Mouse (Mus musculus): ENCODE measurements at regions not wholly inside any gene's neighbourhood (a gene's known extent, or its start where the extent isn't known, plus 50 kb on each side); places are given as distances from the start of the nearest gene placed in this dataset.

DNA sequence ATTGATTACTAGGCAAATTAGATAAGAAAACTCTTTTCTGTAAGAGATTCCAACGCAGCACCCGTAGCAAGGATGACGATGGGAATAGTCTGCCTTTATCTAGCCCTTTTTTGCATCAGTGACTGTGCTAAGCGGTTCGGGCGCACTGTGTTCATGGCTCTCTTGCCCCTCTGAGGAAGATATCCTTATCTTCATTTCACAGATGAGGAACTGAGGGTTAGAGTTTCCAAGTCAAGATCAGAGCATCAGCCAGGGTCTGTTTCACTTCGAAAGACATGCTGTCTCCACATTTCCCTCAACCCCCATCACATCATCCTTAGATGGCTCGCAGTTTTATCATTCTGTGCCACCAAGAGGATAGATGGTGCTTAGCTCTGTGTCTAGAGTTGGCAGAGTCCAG is 796.6 kb downstream of the Tmem114 start:
- TF ChIP-seq POLR2A (IDR thresholded peaks at IDR 0.05; ENCODE audit: borderline replicate concordance, insufficient read depth, low read length), result no peak
- no peak for TF ChIP-seq CTCF (IDR thresholded peaks at IDR 0.05; ENCODE audit: borderline replicate concordance, insufficient read depth, low read depth, low read length)
